Mouse (Mus musculus): ENCODE measurements around the gene 3110082I17Rik.

GRCm38 (mm10) chr5:139333301-139334013 is 126.9 kb downstream of the 3110082I17Rik start:
- TF ChIP-seq EP300 (optimal IDR thresholded peaks at IDR 0.05): no peak
- TF ChIP-seq CTCF (IDR thresholded peaks at IDR 0.05; ENCODE audit: low read depth): peak; percentile 42

Data from stomach, postnatal 0 days (tissue).